Mouse (Mus musculus): Measurements from ENCODE around the gene Cpeb2. TPM values are rescaled to one million over a fixed set of nuclear protein-coding genes. Genes with fewer than 3 reads are reported as not detected.

Cpeb2 gene
- polyA plus RNA-seq, 1 experiment from 2014 or later = 2.6 TPM

- peak overlapping the region; percentile 89 for H3K4me2 ChIP-seq (ENCODE audit: low read length)
- H3K27ac ChIP-seq (ENCODE audit: low read depth) = peak overlapping the region; percentile 95
- ATAC-seq (replicated peaks; ENCODE audit: low FRiP score, low TSS enrichment, low read depth) (peak; percentile 26; the same call in 1 of the 2 replicates), DNase-seq (ENCODE audit: low spot score) (peak; percentile 79)
- H3K27me3 ChIP-seq (replicated peaks; ENCODE audit: control insufficient read depth, insufficient read depth, low read length) = peaks cover 10% of the 10 kb centered on the region; the same call in 1 of the 2 replicates
- peak overlapping the region; percentile 84 for H3K9ac ChIP-seq (ENCODE audit: low read length)
- H3K4me3 ChIP-seq (ENCODE audit: low read depth, low read length) = peak overlapping the region; percentile 83
- no peaks in the 10 kb centered on the region for H3K36me3 ChIP-seq (ENCODE audit: control insufficient read depth, insufficient read depth, low read length)
- 0 out of 2 replicates have a peak, but pooled peaks cover 7% of the 10 kb centered on the region for H3K4me1 ChIP-seq (replicated peaks; ENCODE audit: control insufficient read depth, insufficient read depth, low read length)
- H3K9me3 ChIP-seq (ENCODE audit: control insufficient read depth, low read length) = no peaks in the 10 kb centered on the region
- WGBS = under 1% methylated on average over 90 of the region's 113 CpGs
Measured at GRCm38 (mm10) chr5:43234321-43235185, 1.6 kb downstream of the Cpeb2 start.

GRCm38 (mm10) chr5:43235186-43235785, 2.3 kb downstream of the Cpeb2 start:
- 2% methylated on average over 27 of the region's 27 CpGs for WGBS
- Histone ChIP-seq H3K27me3 (replicated peaks; ENCODE audit: control insufficient read depth, insufficient read depth, low read length) (peaks cover 10% of the 10 kb centered on the region; the same call in 1 of the 2 replicates), H3K36me3 (ENCODE audit: control insufficient read depth, insufficient read depth, low read length) (no peaks in the 10 kb centered on the region; the same call in 1 of the 2 replicates), H3K9me3 (ENCODE audit: control insufficient read depth, low read length) (no peaks in the 10 kb centered on the region), H3K4me1 (replicated peaks; ENCODE audit: control insufficient read depth, insufficient read depth, low read length) (0 out of 2 replicates have a peak, but pooled peaks cover 7% of the 10 kb centered on the region), H3K4me2 (ENCODE audit: low read length) (peak overlapping the region; percentile 89), H3K9ac (ENCODE audit: low read length) (peak overlapping the region; percentile 84), H3K27ac (ENCODE audit: low read depth) (peak overlapping the region; percentile 95; the same call in 1 of the 2 replicates), H3K4me3 (ENCODE audit: low read depth, low read length) (peak overlapping the region; percentile 83)
- ATAC-seq (replicated peaks; ENCODE audit: low FRiP score, low TSS enrichment, low read depth) (no peak), DNase-seq (ENCODE audit: low spot score) (no peak)

- H3K4me2 ChIP-seq (ENCODE audit: low read length) = peak overlapping the region; percentile 89
- 0 out of 2 replicates have a peak, but pooled peaks cover 7% of the 10 kb centered on the region for H3K4me1 ChIP-seq (replicated peaks; ENCODE audit: control insufficient read depth, insufficient read depth, low read length)
- H3K4me3 ChIP-seq (ENCODE audit: low read depth, low read length) = peak overlapping the region; percentile 83
- H3K36me3 ChIP-seq (ENCODE audit: control insufficient read depth, insufficient read depth, low read length) = no peaks in the 10 kb centered on the region; the same call in 1 of the 2 replicates
- ATAC-seq (replicated peaks; ENCODE audit: low FRiP score, low TSS enrichment, low read depth) (no peak), DNase-seq (ENCODE audit: low spot score) (no peak)
- no peak overlapping the region for H3K9ac ChIP-seq (ENCODE audit: low read length)
- WGBS = 30% methylated on average over 5 of the region's 5 CpGs
- peaks cover 10% of the 10 kb centered on the region; the same call in 1 of the 2 replicates for H3K27me3 ChIP-seq (replicated peaks; ENCODE audit: control insufficient read depth, insufficient read depth, low read length)
- no peaks in the 10 kb centered on the region for H3K9me3 ChIP-seq (ENCODE audit: control insufficient read depth, low read length)
- H3K27ac ChIP-seq (ENCODE audit: low read depth) = no peak overlapping the region
Measured at GRCm38 (mm10) chr5:43235997-43236396, 3.0 kb downstream of the Cpeb2 start.

- WGBS = 77% methylated on average over 3 of the region's 3 CpGs
- no peak for DNase-seq (ENCODE audit: low spot score)
- H3K27ac ChIP-seq (ENCODE audit: low read depth) = no peak overlapping the region
Measured at GRCm38 (mm10) chr5:43236476-43236875, 3.5 kb downstream of the Cpeb2 start.

GRCm38 (mm10) chr5:43237238-43237637, 4.3 kb downstream of the Cpeb2 start:
- Histone ChIP-seq H3K4me1 (replicated peaks; ENCODE audit: control insufficient read depth, insufficient read depth, low read length) (0 out of 2 replicates have a peak, but pooled peaks cover 7% of the 10 kb centered on the region), H3K36me3 (ENCODE audit: control insufficient read depth, insufficient read depth, low read length) (no peaks in the 10 kb centered on the region; the same call in 1 of the 2 replicates), H3K4me2 (ENCODE audit: low read length) (no peak overlapping the region), H3K27me3 (replicated peaks; ENCODE audit: control insufficient read depth, insufficient read depth, low read length) (peaks cover 7% of the 10 kb centered on the region; the same call in 1 of the 2 replicates), H3K4me3 (ENCODE audit: low read depth, low read length) (no peak overlapping the region), H3K27ac (ENCODE audit: low read depth) (no peak overlapping the region), H3K9me3 (ENCODE audit: control insufficient read depth, low read length) (no peaks in the 10 kb centered on the region), H3K9ac (ENCODE audit: low read length) (no peak overlapping the region)
- DNase-seq (ENCODE audit: low spot score) (no peak), ATAC-seq (replicated peaks; ENCODE audit: low FRiP score, low TSS enrichment, low read depth) (no peak)
- 73% methylated on average over 12 of the region's 12 CpGs for WGBS

More at GRCm38 (mm10) chr5:43236476-43236875, 3.5 kb downstream of the Cpeb2 start:
- no peak for ATAC-seq (replicated peaks; ENCODE audit: low FRiP score, low TSS enrichment, low read depth)
- no peak overlapping the region for H3K4me2 ChIP-seq (ENCODE audit: low read length)
- H3K9ac ChIP-seq (ENCODE audit: low read length) = no peak overlapping the region
- peaks cover 9% of the 10 kb centered on the region; the same call in 1 of the 2 replicates for H3K27me3 ChIP-seq (replicated peaks; ENCODE audit: control insufficient read depth, insufficient read depth, low read length)
- 0 out of 2 replicates have a peak, but pooled peaks cover 7% of the 10 kb centered on the region for H3K4me1 ChIP-seq (replicated peaks; ENCODE audit: control insufficient read depth, insufficient read depth, low read length)
- no peak overlapping the region; the same call in 1 of the 2 replicates for H3K4me3 ChIP-seq (ENCODE audit: low read depth, low read length)
- no peaks in the 10 kb centered on the region for H3K9me3 ChIP-seq (ENCODE audit: control insufficient read depth, low read length)
- H3K36me3 ChIP-seq (ENCODE audit: control insufficient read depth, insufficient read depth, low read length) = no peaks in the 10 kb centered on the region; the same call in 1 of the 2 replicates

GRCm38 (mm10) chr5:43239141-43239835, 6.3 kb downstream of the Cpeb2 start:
- ATAC-seq (replicated peaks; ENCODE audit: low FRiP score, low TSS enrichment, low read depth) (no peak), DNase-seq (ENCODE audit: low spot score) (no peak)
- 0 out of 2 replicates have a peak, but pooled peaks cover 7% of the 10 kb centered on the region for H3K4me1 ChIP-seq (replicated peaks; ENCODE audit: control insufficient read depth, insufficient read depth, low read length)
- no peak overlapping the region for H3K27ac ChIP-seq (ENCODE audit: low read depth)
- no peak overlapping the region for H3K9ac ChIP-seq (ENCODE audit: low read length)
- no peaks in the 10 kb centered on the region; the same call in 1 of the 2 replicates for H3K36me3 ChIP-seq (ENCODE audit: control insufficient read depth, insufficient read depth, low read length)
- H3K4me3 ChIP-seq (ENCODE audit: low read depth, low read length) = no peak overlapping the region
- no peak overlapping the region for H3K4me2 ChIP-seq (ENCODE audit: low read length)
- peaks cover 7% of the 10 kb centered on the region; the same call in 1 of the 2 replicates for H3K27me3 ChIP-seq (replicated peaks; ENCODE audit: control insufficient read depth, insufficient read depth, low read length)
- WGBS = 83% methylated on average over 6 of the region's 6 CpGs
- H3K9me3 ChIP-seq (ENCODE audit: control insufficient read depth, low read length) = no peaks in the 10 kb centered on the region

GRCm38 (mm10) chr5:43240729-43241128, 7.8 kb downstream of the Cpeb2 start:
- H3K4me2 ChIP-seq (ENCODE audit: low read length) = no peak overlapping the region
- DNase-seq (ENCODE audit: low spot score) = no peak
- no peak overlapping the region for H3K27ac ChIP-seq (ENCODE audit: low read depth)

GRCm38 (mm10) chr5:43246236-43246635, 13.3 kb downstream of the Cpeb2 start:
- Histone ChIP-seq H3K9me3 (ENCODE audit: control insufficient read depth, low read length) (no peaks in the 10 kb centered on the region), H3K36me3 (ENCODE audit: control insufficient read depth, insufficient read depth, low read length) (peaks cover 7% of the 10 kb centered on the region; the same call in 1 of the 2 replicates), H3K27ac (ENCODE audit: low read depth) (no peak overlapping the region), H3K4me1 (replicated peaks; ENCODE audit: control insufficient read depth, insufficient read depth, low read length) (no peaks in the 10 kb centered on the region), H3K9ac (ENCODE audit: low read length) (no peak overlapping the region), H3K4me2 (ENCODE audit: low read length) (no peak overlapping the region), H3K4me3 (ENCODE audit: low read depth, low read length) (no peak overlapping the region), H3K27me3 (replicated peaks; ENCODE audit: control insufficient read depth, insufficient read depth, low read length) (no peaks in the 10 kb centered on the region)
- DNase-seq (ENCODE audit: low spot score) (no peak), ATAC-seq (replicated peaks; ENCODE audit: low FRiP score, low TSS enrichment, low read depth) (no peak)
- 90% methylated on average over 8 of the region's 8 CpGs for WGBS

More at GRCm38 (mm10) chr5:43240729-43241128, 7.8 kb downstream of the Cpeb2 start:
- Histone ChIP-seq H3K27me3 (replicated peaks; ENCODE audit: control insufficient read depth, insufficient read depth, low read length) (peaks cover 4% of the 10 kb centered on the region; the same call in 1 of the 2 replicates), H3K4me3 (ENCODE audit: low read depth, low read length) (no peak overlapping the region), H3K9me3 (ENCODE audit: control insufficient read depth, low read length) (no peaks in the 10 kb centered on the region), H3K4me1 (replicated peaks; ENCODE audit: control insufficient read depth, insufficient read depth, low read length) (0 out of 2 replicates have a peak, but pooled peaks cover 4% of the 10 kb centered on the region), H3K36me3 (ENCODE audit: control insufficient read depth, insufficient read depth, low read length) (peaks cover under 1% of the 10 kb centered on the region; the same call in 1 of the 2 replicates), H3K9ac (ENCODE audit: low read length) (no peak overlapping the region)
- ATAC-seq (replicated peaks; ENCODE audit: low FRiP score, low TSS enrichment, low read depth) = no peak
